Mouse (Mus musculus) A20 (cell line): Measurements from ENCODE around the gene Rptor.
A peak's percentile ranks its signal among the peaks of the same experiment; 100 is the strongest.

ENCODE experiments used
- DNase-seq: peaks from one replicate; pipeline ENCODE4 v3.0.0-alpha.2; 2011; ENCODE audit warnings: low read depth, low spot score

The Rptor gene

GRCm38 (mm10) chr11:119780290-119780689, 177.6 kb downstream of the Rptor start:
- DNase-seq, result peak; percentile 30

GRCm38 (mm10) chr11:119781165-119781564, 178.5 kb downstream of the Rptor start:
- no peak for DNase-seq

- no peak for DNase-seq
These were observed 179.0 kb downstream of the Rptor start for GRCm38 (mm10) chr11:119781726-119782125.

GRCm38 (mm10) chr11:119783653-119784052, 180.9 kb downstream of the Rptor start:
- DNase-seq, result no peak

GRCm38 (mm10) chr11:119784672-119785341, 182.1 kb downstream of the Rptor start:
- no peak for DNase-seq

- DNase-seq, result no peak
These were observed 183.1 kb downstream of the Rptor start for GRCm38 (mm10) chr11:119785661-119786384.

GRCm38 (mm10) chr11:119786385-119786880, 183.7 kb downstream of the Rptor start:
- peak; percentile 31 for DNase-seq

- DNase-seq, result no peak
These were observed 185.8 kb downstream of the Rptor start for GRCm38 (mm10) chr11:119788488-119788887.

GRCm38 (mm10) chr11:119788919-119789713, 186.4 kb downstream of the Rptor start:
- DNase-seq, result no peak

- no peak for DNase-seq
These were observed 189.3 kb downstream of the Rptor start for GRCm38 (mm10) chr11:119791923-119792564.

GRCm38 (mm10) chr11:119793378-119793777, 190.7 kb downstream of the Rptor start:
- DNase-seq, result no peak

GRCm38 (mm10) chr11:119794020-119794419, 191.3 kb downstream of the Rptor start:
- no peak for DNase-seq

- no peak for DNase-seq
These were observed 192.0 kb downstream of the Rptor start for GRCm38 (mm10) chr11:119794671-119795070.

- no peak for DNase-seq
These were observed 193.7 kb downstream of the Rptor start for GRCm38 (mm10) chr11:119796406-119796805.

GRCm38 (mm10) chr11:119796846-119797245, 194.1 kb downstream of the Rptor start:
- DNase-seq, result no peak

- no peak for DNase-seq
These were observed 196.8 kb downstream of the Rptor start for GRCm38 (mm10) chr11:119799536-119799935.

GRCm38 (mm10) chr11:119801855-119802254, 199.2 kb downstream of the Rptor start:
- DNase-seq, result no peak

GRCm38 (mm10) chr11:119802947-119803346, 200.2 kb downstream of the Rptor start:
- DNase-seq, result no peak

- no peak for DNase-seq
These were observed 201.7 kb downstream of the Rptor start for GRCm38 (mm10) chr11:119804392-119804791.

- DNase-seq, result no peak
These were observed 202.5 kb downstream of the Rptor start for GRCm38 (mm10) chr11:119805112-119805750.

GRCm38 (mm10) chr11:119806539-119806938, 203.8 kb downstream of the Rptor start:
- DNase-seq, result no peak
